Mouse (Mus musculus) forebrain, embryonic 11.5 days (tissue): ENCODE data around the gene Lats2. TPM values are rescaled to one million over a fixed set of nuclear protein-coding genes. Genes with fewer than 3 reads are reported as not detected.
A peak's percentile ranks its signal among the peaks of the same experiment; 100 is the strongest.
"Not testable (repeated sequence)": the region's sequence is repeated elsewhere in the genome, so short reads cannot be mapped to it uniquely, and the experiment has no call there.

Experiments used
- ATAC-seq: fragments of 200-750 bp; cut with Nextera tagmentation; replicated peaks from 2 replicates; pipeline ENCODE4 v1.8.0; 2017; ENCODE audit warnings: moderate TSS enrichment; ENCODE audit not compliant: low FRiP score
- DNase-seq: peaks from one replicate; pipeline ENCODE4 v3.0.0-alpha.2; 2017; ENCODE audit warnings: low spot score
- H3K27ac ChIP-seq: fragments of 300-500 bp; sonication (generic); 2 replicates; pipeline ENCODE4 v1.5.1; 2014; ENCODE audit warnings: low read depth, low read length
- H3K27me3 ChIP-seq: fragments of 300-500 bp; sonication (generic); 2 replicates; pipeline ENCODE4 v1.6.1; 2014; ENCODE audit warnings: mild to moderate bottlenecking, low read length, mixed read lengths; ENCODE audit not compliant: control insufficient read depth, insufficient read depth
- H3K36me3 ChIP-seq: fragments of 300-500 bp; sonication (generic); 2 replicates; pipeline ENCODE4 v1.6.1; 2014; ENCODE audit warnings: mild to moderate bottlenecking, low read length, moderate library complexity, mixed read lengths; ENCODE audit not compliant: control insufficient read depth, insufficient read depth
- H3K4me1 ChIP-seq: fragments of 300-500 bp; sonication (generic); replicated peaks from 2 replicates; pipeline ENCODE4 v1.6.1; 2014; ENCODE audit warnings: low read length, mixed read lengths; ENCODE audit not compliant: control insufficient read depth, insufficient read depth
- H3K4me2 ChIP-seq: fragments of 300-500 bp; sonication (generic); 2 replicates; pipeline ENCODE4 v1.6.1; 2014; ENCODE audit warnings: low read depth, mild to moderate bottlenecking, low read length, moderate library complexity, mixed read lengths; ENCODE audit not compliant: severe bottlenecking
- H3K4me3 ChIP-seq: fragments of 300-500 bp; sonication (generic); 2 replicates; pipeline ENCODE4 v1.5.1; 2014; ENCODE audit warnings: low read depth, low read length
- H3K9ac ChIP-seq: fragments of 300-500 bp; sonication (generic); 2 replicates; pipeline ENCODE4 v1.6.1; 2014; ENCODE audit warnings: low read length
- H3K9me3 ChIP-seq: fragments of 300-500 bp; sonication (generic); 2 replicates; pipeline ENCODE4 v1.6.1; 2016; ENCODE audit warnings: low read length, mixed read lengths; ENCODE audit not compliant: control insufficient read depth
- WGBS: fragments of 180-500 bp; shearing (Covaris S2); extraction: QIAGEN DNeasy Blood & Tissue Kit; methylation state at CpG from one replicate; pipeline ENCODE4 v1.1.7; 2014; 5-methylcytosine and 5-hydroxymethylcytosine counted together
- polyA plus RNA-seq: library from polyadenylated mRNA; unstranded; fragments of >200 nt; fragmentation: Nextera tagmentation; extraction: Ambion mirVana; gene quantifications from 2 replicates; pipeline ENCODE4 v1.2.1, GENCODE M21; 2014

The Lats2 gene
- polyA plus RNA-seq, 1 experiment from 2014 or later: 16.6 TPM

- WGBS: 83% methylated on average over 6 of the region's 6 CpGs
- no peak for ATAC-seq
- no peaks in the 10 kb centered on the region for H3K27me3 ChIP-seq
These were observed 14.1 kb upstream of the Lats2 start for GRCm38 (mm10) chr14:57772157-57772815.

GRCm38 (mm10) chr14:57769102-57769501 lies 10.9 kb upstream of the Lats2 start:
- no peaks in the 10 kb centered on the region for H3K4me1 ChIP-seq
- H3K4me3 ChIP-seq: no peak overlapping the region
- no peak overlapping the region for H3K27ac ChIP-seq
- H3K36me3 ChIP-seq: no peaks in the 10 kb centered on the region
- no peak for DNase-seq
- 96% methylated on average over 5 of the region's 5 CpGs for WGBS
- H3K9ac ChIP-seq: no peak overlapping the region
- ATAC-seq: no peak
- H3K27me3 ChIP-seq: no peaks in the 10 kb centered on the region
- H3K4me2 ChIP-seq: no peak overlapping the region
- no peaks in the 10 kb centered on the region for H3K9me3 ChIP-seq

More at GRCm38 (mm10) chr14:57772157-57772815, 14.1 kb upstream of the Lats2 start:
- no peaks in the 10 kb centered on the region for H3K9me3 ChIP-seq
- H3K36me3 ChIP-seq: no peaks in the 10 kb centered on the region
- H3K9ac ChIP-seq: no peak overlapping the region
- no peak for DNase-seq
- H3K4me3 ChIP-seq: no peak overlapping the region
- H3K4me1 ChIP-seq: no peaks in the 10 kb centered on the region
- H3K27ac ChIP-seq: no peak overlapping the region
- no peak overlapping the region for H3K4me2 ChIP-seq

GRCm38 (mm10) chr14:57760447-57761412 lies 2.5 kb upstream of the Lats2 start:
- Histone ChIP-seq H3K27me3 (no peaks in the 10 kb centered on the region), H3K27ac (no peak overlapping the region), H3K9ac (no peak overlapping the region), H3K36me3 (no peaks in the 10 kb centered on the region), H3K4me2 (no peak overlapping the region), H3K9me3 (no peaks in the 10 kb centered on the region), H3K4me1 (0 out of 2 replicates have a peak, but pooled peaks cover 2% of the 10 kb centered on the region), H3K4me3 (no peak overlapping the region)
- no peak for DNase-seq
- 49% methylated on average over 10 of the region's 10 CpGs for WGBS
- ATAC-seq: no peak

GRCm38 (mm10) chr14:57756094-57756493 lies 2.1 kb downstream of the Lats2 start:
- Histone ChIP-seq H3K4me3 (no peak overlapping the region), H3K36me3 (no peaks in the 10 kb centered on the region), H3K4me1 (0 out of 2 replicates have a peak, but pooled peaks cover 2% of the 10 kb centered on the region), H3K4me2 (no peak overlapping the region), H3K9me3 (no peaks in the 10 kb centered on the region), H3K27me3 (no peaks in the 10 kb centered on the region), H3K27ac (no peak overlapping the region), H3K9ac (no peak overlapping the region)
- 90% methylated on average over 4 of the region's 4 CpGs for WGBS
- DNase-seq (no peak), ATAC-seq (no peak)

- no peak for ATAC-seq
- Histone ChIP-seq H3K27ac (no peak overlapping the region), H3K4me3 (no peak overlapping the region), H3K9me3 (no peaks in the 10 kb centered on the region), H3K27me3 (no peaks in the 10 kb centered on the region), H3K9ac (no peak overlapping the region), H3K4me1 (0 out of 2 replicates have a peak, but pooled peaks cover under 1% of the 10 kb centered on the region), H3K4me2 (no peak overlapping the region), H3K36me3 (no peaks in the 10 kb centered on the region)
- 92% methylated on average over 2 of the region's 2 CpGs for WGBS
- no peak for DNase-seq
These were observed 2.5 kb downstream of the Lats2 start for GRCm38 (mm10) chr14:57755661-57756060.

GRCm38 (mm10) chr14:57753351-57753992 lies 4.7 kb downstream of the Lats2 start:
- 15% methylated on average over 9 of the region's 9 CpGs for WGBS
- ATAC-seq (peak; percentile 42; the same call in 1 of the 2 replicates), DNase-seq (no peak)
- H3K36me3 ChIP-seq: no peaks in the 10 kb centered on the region
- H3K4me1 ChIP-seq: no peaks in the 10 kb centered on the region
- no peak overlapping the region for H3K27ac ChIP-seq
- H3K27me3 ChIP-seq: no peaks in the 10 kb centered on the region
- H3K9ac ChIP-seq: no peak overlapping the region
- H3K4me2 ChIP-seq: no peak overlapping the region
- no peak overlapping the region for H3K4me3 ChIP-seq
- H3K9me3 ChIP-seq: no peaks in the 10 kb centered on the region

GRCm38 (mm10) chr14:57751006-57751405 lies 7.2 kb downstream of the Lats2 start:
- not testable (repeated sequence) for H3K4me3 ChIP-seq, ATAC-seq, H3K4me1 ChIP-seq, H3K27me3 ChIP-seq, H3K9ac ChIP-seq, H3K4me2 ChIP-seq, H3K9me3 ChIP-seq, H3K27ac ChIP-seq, DNase-seq, H3K36me3 ChIP-seq

- Histone ChIP-seq H3K4me3 (no peak overlapping the region), H3K27ac (no peak overlapping the region), H3K9ac (no peak overlapping the region), H3K27me3 (no peaks in the 10 kb centered on the region), H3K4me1 (peaks cover 3% of the 10 kb centered on the region; the same call in 1 of the 2 replicates), H3K36me3 (no peaks in the 10 kb centered on the region), H3K9me3 (no peaks in the 10 kb centered on the region), H3K4me2 (no peak overlapping the region)
- whole genome bisulfite sequencing: 75% methylated on average over 2 of the region's 2 CpGs
- ATAC-seq (no peak), DNase-seq (no peak)
These were observed 8.7 kb downstream of the Lats2 start for GRCm38 (mm10) chr14:57749501-57749900.
